Mouse (Mus musculus) ES-E14 (cell line): ENCODE results near the gene Gsta2. TPM values are rescaled to one million over a fixed set of nuclear protein-coding genes. Genes with fewer than 3 reads are reported as not detected.
"Not testable (repeated sequence)": the region's sequence is repeated elsewhere in the genome, so short reads cannot be mapped to it uniquely, and the experiment has no call there.

Experiments
- DNase-seq: peaks from one replicate; pipeline ENCODE4 v3.0.0-alpha.2; 2013; ENCODE audit warnings: low read depth, low spot score
- H3K27ac ChIP-seq: 2 replicates; pipeline ENCODE4 v1.5.1; 2012; ENCODE audit warnings: low read depth, mild to moderate bottlenecking, low read length, moderate library complexity, mixed read lengths; ENCODE audit not compliant: poor library complexity, insufficient read depth, severe bottlenecking
- H3K36me3 ChIP-seq: 2 replicates; pipeline ENCODE4 v1.6.1; 2012; ENCODE audit warnings: mild to moderate bottlenecking, low read length, moderate library complexity, mixed read lengths; ENCODE audit not compliant: control insufficient read depth, poor library complexity, insufficient read depth, severe bottlenecking
- H3K4me1 ChIP-seq, 2 experiments: fragments of 150-350 bp in 1 of 2; sonication (generic) in 1 of 2; 2 replicates each; pipeline ENCODE4 v1.6.1; 2012; ENCODE audit warnings: low read length in 2 of 2, mild to moderate bottlenecking in 1 of 2, mixed read lengths in 1 of 2; ENCODE audit not compliant: control insufficient read depth in 2 of 2, insufficient read depth in 2 of 2, poor library complexity in 1 of 2
- H3K4me3 ChIP-seq, 2 experiments: fragments of 150-350 bp in 1 of 2; sonication (generic) in 1 of 2; 2 replicates each; pipeline ENCODE4 v1.5.1; 2012; ENCODE audit warnings: low read length in 2 of 2, low read depth in 1 of 2, mild to moderate bottlenecking in 1 of 2, mixed read lengths in 1 of 2; ENCODE audit not compliant: insufficient read depth in 1 of 2, poor library complexity in 1 of 2, severe bottlenecking in 1 of 2
- H3K9ac ChIP-seq: 2 replicates; pipeline ENCODE4 v1.6.1; 2012; ENCODE audit warnings: low read depth, mild to moderate bottlenecking, low read length, mixed read lengths; ENCODE audit not compliant: poor library complexity, insufficient read depth, severe bottlenecking
- H3K9me3 ChIP-seq: fragments of 150-350 bp; sonication (generic); 2 replicates; pipeline ENCODE4 v1.6.1; 2012; ENCODE audit warnings: low read depth, mild to moderate bottlenecking, low read length; ENCODE audit not compliant: control insufficient read depth, insufficient read depth
- ZC3H11A ChIP-seq: IDR thresholded peaks from 2 replicates; pipeline ENCODE4 v1.6.1; 2012; ENCODE audit warnings: low read depth, mild to moderate bottlenecking, inconsistent platforms, low read length, borderline replicate concordance
- ZNF384 ChIP-seq: IDR thresholded peaks from 2 replicates; pipeline ENCODE4 v1.6.1; 2012; ENCODE audit warnings: low read depth, low read length, inconsistent platforms
- in situ Hi-C, 2 experiments: fragments of 600-800 bp; cut with MboI; formaldehyde crosslinking; loops; one replicate each; pipeline ENCODE4 v1.15.1; 2025; ENCODE audit warnings: low sequenced_read_pairs in 2 of 2, inconsistent platforms in 1 of 2; ENCODE audit not compliant: unreplicated experiment in 2 of 2
- total RNA-seq: library from RNA; depleted of rRNA; stranded (reverse); fragments of 300-350 nt; gene quantifications from 2 replicates; pipeline ENCODE4 v1.2.3, GENCODE M21; 2012

Gsta2 gene
- total RNA-seq, 1 experiment: not detected

DNA sequence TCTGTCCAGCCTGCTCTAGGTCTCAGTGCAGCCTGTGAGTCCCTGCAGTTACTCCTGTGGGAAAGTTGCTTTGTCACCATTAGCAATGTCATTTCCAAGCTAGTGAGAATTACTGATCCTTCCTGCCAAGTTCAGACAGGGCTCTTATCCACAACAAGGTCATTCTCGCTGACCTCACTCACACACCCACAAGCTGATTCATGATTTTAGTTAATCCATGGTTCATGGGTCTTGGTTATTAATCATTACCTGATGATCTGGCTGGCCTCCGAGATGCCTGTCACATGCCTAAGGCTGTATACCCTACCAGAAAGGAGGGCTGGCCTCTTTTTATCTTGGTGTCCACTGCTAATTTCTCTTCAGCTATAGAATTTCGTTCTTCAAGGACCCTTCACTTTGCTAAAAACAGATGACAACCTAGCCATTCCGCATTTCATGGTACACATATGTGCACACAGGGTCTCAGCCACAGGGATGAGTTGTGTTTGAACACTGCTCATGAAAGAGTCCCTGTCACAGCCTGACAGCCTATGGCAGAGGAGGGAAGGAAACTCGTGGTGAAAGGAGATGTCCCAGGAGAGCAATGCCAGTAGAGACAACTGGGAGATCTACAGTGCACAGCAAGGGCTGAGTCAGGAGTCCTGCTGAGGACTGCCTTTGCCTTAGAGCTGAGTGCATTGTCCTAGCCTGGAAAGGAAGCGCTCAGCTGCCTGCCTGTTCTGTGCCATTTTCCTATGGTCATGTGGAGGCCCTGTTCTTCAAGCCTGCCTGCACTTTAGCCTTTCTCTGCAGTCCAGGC is 7.2 kb downstream of the Gsta2 start:
- H3K36me3 ChIP-seq, H3K9ac ChIP-seq, H3K9me3 ChIP-seq, H3K4me3 ChIP-seq, H3K27ac ChIP-seq, H3K4me1 ChIP-seq, DNase-seq, in situ Hi-C loops: not testable (repeated sequence)

GRCm38 (mm10) chr9:78347004-78347403 is 8.6 kb downstream of the Gsta2 start:
- no peaks in the 10 kb centered on the region for H3K4me1 ChIP-seq
- no peak overlapping the region for H3K4me3 ChIP-seq
- H3K27ac ChIP-seq: no peak overlapping the region
- no peak for TF ChIP-seq ZNF384
- no peak for DNase-seq
- in situ Hi-C loops: no loop called here
- no peak overlapping the region for H3K9ac ChIP-seq
- H3K36me3 ChIP-seq: no peaks in the 10 kb centered on the region
- no peaks in the 10 kb centered on the region for H3K9me3 ChIP-seq

DNA sequence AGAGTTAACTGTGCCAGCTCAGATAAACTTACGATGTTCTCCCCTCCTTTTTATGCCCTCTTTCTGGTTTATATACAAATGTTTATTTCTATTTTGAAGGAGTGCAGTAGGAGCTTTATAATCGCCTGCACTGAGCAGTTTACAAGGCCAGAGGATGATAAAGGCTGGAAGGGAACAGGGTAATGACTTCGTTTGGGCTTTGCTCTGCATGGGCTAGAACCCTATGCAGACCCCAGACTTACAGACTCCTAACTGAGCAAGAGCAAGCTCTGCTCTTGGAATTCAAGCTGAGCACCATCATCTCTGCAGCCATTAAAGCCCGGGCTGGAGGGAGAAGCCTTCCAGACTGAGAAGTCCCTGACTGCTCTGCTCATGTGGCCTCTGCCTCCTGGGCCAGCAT is 10.4 kb downstream of the Gsta2 start:
- H3K4me1 ChIP-seq, H3K4me3 ChIP-seq, in situ Hi-C loops, H3K36me3 ChIP-seq, H3K9ac ChIP-seq, H3K27ac ChIP-seq, H3K9me3 ChIP-seq, DNase-seq: not testable (repeated sequence)

DNA sequence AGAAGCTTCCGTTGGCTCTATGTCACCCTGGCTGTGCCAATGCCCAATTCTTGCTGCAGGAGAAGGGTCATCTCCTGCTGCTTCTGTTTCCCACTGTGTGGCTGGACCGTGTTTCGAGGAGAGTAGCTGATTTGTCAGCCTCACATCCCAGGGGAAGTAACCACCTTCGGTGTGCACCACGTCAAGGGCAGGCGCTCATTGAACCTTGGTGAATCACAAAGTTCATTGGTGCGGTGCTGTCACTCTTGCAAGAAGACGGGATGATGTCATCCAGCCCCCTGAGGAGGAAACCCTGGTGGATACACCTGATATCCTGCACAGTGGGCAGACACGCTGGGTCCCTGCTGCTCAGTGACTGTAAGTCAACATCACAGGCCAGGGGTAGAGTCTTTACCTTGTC is 12.5 kb downstream of the Gsta2 start:
- DNase-seq, H3K4me1 ChIP-seq, H3K27ac ChIP-seq, in situ Hi-C loops, H3K4me3 ChIP-seq, H3K36me3 ChIP-seq, H3K9me3 ChIP-seq, H3K9ac ChIP-seq: not testable (repeated sequence)

DNA sequence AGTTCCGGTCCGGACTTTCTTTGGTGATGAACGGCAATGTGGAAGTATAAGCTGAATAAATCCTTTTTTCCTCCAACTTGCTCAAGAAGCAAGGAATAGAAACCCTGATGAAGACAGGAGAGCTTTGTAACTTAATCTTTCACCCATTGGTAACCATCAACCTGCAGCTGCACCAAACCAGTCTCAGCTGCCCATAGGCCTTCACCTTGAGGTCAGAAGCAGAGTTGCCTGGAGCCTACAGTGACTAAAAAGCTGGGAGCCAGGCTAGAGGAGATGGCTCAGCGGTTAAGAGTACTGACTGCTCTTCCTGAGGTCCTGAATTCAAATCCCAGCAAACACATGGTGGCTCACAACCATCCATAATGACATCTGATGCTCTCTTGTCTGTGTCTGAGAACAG is 13.1 kb downstream of the Gsta2 start:
- H3K9me3 ChIP-seq, DNase-seq, H3K27ac ChIP-seq, H3K4me1 ChIP-seq, H3K4me3 ChIP-seq, in situ Hi-C loops, H3K36me3 ChIP-seq, H3K9ac ChIP-seq: not testable (repeated sequence)

- H3K27ac ChIP-seq, H3K9me3 ChIP-seq, in situ Hi-C loops, H3K4me1 ChIP-seq, H3K9ac ChIP-seq, H3K4me3 ChIP-seq, H3K36me3 ChIP-seq: not testable (repeated sequence)
- peak; percentile 28; the same call in 1 of the 2 replicates for TF ChIP-seq ZC3H11A
- DNase-seq: peak; percentile 56
These were observed 15.3 kb downstream of the Gsta2 start for GRCm38 (mm10) chr9:78340324-78340723.

DNA sequence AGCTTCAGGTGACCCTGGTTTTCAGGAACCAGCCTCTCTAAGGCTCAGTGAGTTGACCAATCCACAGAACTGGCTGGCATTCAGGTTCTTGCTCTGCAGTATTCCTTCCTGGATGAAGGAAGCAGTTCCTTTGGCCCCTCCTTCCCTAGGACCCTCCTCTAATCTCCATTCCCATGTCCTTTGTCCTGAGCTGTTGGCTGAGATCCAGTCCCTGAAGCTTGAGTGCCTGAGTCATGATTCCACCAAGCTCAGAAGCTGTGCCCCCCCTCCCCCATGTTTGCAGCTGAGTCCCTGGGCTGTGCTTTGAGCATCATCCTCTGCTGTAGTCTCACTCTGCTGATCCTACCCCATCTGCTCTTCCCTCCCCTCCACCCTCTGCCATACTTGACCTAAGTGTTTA is 18.5 kb downstream of the Gsta2 start:
- H3K4me3 ChIP-seq, in situ Hi-C loops: not testable (repeated sequence)

DNA sequence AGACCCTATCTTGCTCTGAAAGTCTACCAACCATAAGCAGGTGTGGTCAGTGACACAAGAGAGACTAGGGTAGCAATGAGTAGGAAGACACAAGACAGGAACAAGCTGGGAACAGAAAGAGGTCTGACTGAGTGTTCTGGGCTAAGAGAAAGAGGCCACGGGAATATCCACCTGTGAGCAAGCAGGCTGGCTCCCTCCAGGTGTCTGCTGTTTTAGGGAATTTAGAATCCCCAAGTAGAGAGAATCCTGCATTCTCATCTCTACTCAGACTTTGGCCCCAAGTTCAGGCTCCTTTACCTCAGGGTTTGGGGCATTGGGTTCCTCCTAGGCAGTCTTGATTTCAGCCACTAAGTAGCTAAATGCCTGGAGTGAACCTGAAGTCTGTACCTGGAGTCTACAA is 28.3 kb downstream of the Gsta2 start, which contains the start of gene Omt2b:
Gene Omt2b (plus strand): TSS at position 301 of the 400 bp plus-strand sequence.
- H3K27ac ChIP-seq, in situ Hi-C loops, H3K4me1 ChIP-seq, H3K4me3 ChIP-seq, H3K9me3 ChIP-seq, H3K36me3 ChIP-seq, H3K9ac ChIP-seq, DNase-seq: not testable (repeated sequence)

More for the DNA sequence above, 18.5 kb downstream of the Gsta2 start:
- not testable (repeated sequence) for H3K9me3 ChIP-seq, H3K9ac ChIP-seq, H3K36me3 ChIP-seq, DNase-seq, H3K4me1 ChIP-seq, H3K27ac ChIP-seq
